Mouse (Mus musculus) layer of hippocampus, adult 18-20 months (tissue): ENCODE results near the gene Pitpna. TPM values are rescaled to one million over a fixed set of nuclear protein-coding genes. Genes with fewer than 3 reads are reported as not detected.

Experiments used
- DNase-seq, 2 experiments: peaks; one replicate each; pipeline ENCODE4 v3.0.0; 2022; ENCODE audit warnings: low spot score in 2 of 2
- total RNA-seq, 2 experiments: library from RNA; stranded (reverse); gene quantifications; 2 replicates each; pipeline ENCODE4 v1.2.3; 2021

Gene Pitpna
- total RNA-seq, 2 experiments from 2014 or later, result 279 to 288 TPM

DNA sequence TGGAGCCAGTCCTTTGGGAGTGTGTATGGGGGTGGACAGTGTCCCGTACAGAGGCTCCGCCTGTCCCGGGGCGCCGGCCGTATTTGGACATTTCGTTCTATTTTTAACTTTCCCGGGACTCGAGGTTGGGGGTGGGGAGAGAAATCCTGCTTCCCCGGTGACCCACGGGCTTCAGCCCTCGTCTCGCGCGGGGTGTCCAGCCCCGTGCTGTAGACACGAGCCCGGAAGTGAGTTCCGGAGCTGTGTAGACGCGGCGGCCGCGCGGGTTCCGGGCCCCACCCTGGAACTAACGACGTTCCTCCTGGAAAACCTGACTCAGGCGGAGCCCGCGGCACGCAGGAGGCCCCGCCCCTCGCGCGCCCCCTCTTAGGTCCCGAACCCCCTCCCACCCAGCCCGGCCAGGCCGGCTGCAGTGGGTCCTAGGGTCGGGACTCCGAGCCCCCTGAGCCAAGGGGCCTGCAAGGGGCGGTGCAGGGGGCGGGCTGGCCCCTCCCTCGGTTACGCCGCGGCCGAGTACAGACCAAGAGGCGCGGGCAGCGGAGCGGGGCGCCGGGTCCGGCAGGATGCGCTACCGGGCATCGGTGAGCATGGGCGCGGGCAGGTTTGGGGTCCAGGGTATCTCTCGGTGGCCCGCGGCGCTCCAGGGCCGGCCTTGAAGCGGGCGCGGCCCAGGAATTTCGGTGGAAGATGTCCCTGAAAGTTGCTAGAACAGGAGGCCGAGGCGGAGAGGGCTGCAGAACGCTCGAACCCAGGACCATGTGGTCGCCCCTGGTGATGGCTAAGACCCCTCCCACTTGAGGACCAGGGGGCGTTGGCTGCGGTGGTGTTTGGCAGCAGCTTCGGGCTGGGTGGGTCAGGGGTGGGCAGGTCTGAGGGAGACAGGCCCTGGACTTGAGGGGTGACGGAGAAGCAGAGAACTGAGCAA is 68.0 kb downstream of the Pitpna start:
- peak in 1 of 2 experiments; percentile 46 for DNase-seq

DNA sequence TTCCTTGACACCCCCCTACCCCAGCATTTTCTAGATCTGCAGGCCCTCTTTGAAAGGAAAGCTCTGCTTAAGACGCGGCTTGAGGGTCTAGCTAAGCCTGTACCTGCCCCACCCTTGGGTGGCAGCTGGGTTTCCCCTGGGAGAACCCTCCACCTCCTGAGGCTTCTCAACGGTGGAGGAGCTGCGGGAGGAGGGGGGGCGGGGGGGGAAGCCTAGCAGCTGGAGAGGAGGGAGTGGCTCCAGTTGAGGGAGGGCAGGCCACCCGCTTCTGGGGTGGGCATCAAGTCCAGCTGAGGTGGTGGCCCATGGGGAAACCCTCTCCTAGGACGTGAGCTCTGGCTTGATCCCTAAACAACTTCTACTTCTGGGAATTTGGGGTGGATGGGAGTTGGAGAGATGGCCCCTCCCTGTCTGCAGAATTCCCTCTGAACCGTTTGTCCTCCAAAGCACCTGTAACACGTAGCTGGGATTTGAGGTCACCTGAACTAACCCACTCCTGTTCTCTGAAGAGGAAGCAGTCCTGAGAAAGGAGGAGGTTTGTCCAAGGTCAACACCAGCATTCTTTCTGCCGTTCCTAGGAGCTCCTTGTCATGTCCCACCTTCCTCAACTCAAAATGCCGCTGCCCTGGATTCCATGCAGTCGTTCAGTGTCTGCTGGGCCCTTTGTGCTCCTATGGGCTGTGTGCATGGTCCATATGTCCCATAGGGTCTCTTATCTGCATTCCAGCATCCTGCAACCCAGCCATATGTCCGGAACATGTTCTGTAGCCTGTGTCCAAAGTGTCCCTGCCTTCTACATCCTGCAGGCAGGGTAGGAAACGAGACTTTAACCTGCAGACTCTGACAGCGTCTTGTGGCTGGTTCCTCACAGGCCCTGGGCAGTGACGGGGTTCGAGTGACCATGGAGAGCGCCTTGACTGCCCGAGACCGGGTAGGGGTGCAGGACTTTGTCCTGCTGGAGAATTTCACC is 69.0 kb downstream of the Pitpna start:
- DNase-seq, result no peak

DNA sequence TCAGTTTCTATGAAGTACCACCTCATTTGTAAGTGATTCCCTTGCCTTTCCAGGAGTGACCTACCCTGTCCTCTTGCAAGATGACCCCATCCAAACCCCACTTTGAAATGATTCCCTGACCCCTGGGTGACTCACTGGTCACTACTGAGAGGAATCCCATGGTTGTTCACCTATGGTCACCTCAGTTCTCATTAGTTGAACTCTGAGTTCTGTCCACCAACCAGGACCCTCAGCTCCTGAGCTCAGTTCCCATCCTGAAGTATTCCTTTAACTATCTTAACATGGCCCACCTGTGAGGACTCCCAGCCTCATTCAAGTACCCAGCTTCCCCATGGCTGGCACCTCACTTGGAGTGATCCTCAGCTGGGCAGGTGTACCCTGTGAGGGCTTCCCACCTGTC is 69.9 kb downstream of the Pitpna start:
- no peak for DNase-seq

DNA sequence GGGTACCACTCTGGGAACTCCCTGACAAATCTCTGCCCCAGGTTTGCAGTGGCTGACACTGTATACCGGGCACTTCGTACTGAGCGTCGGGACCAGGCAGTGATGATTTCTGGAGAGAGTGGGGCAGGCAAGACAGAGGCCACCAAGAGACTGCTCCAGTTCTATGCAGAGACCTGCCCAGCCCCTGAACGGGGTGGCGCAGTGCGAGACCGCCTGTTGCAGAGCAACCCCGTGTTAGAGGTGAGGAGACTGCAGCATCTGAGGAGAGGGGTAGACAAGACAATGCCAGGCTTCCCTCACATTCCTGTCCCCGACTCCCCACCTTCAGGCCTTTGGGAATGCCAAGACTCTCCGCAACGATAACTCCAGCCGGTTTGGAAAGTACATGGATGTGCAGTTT is 70.4 kb downstream of the Pitpna start:
- DNase-seq, result no peak

DNA sequence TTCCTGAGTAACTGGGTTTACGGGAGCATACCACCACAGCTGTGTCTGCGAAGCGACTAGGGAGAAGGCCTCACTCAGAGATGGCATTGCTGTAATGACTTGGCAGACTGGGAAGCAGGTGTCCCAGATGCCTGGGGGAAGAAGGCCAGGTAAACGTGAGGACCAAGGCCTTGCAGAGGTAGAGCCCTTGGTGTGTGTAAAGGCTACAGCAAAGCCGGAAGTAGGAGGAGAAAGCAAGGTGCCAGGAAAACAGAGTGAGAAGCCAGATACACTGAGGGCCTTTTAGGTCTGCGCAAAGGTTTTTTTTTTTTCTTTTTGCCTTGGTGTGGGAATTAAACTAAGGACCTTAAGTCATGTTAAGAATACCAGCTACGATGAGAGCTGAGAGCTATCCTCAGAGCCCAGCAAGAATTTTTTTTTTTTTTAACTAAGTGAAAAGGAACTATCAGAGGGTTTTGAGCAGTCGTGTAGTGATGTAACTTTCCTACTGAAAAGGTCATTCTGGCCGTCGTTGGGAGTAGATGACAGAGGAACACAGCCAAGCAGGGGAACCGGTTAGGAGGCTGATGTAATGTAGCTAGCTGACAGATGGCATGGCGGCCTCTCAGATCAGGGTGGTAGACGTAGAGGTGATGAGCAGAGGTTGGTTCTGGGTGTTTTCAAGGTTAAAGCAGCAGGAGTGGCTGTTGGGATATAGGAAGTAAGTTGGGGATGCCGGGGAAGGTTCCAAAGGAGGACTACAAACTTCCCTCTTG is 71.3 kb downstream of the Pitpna start:
- DNase-seq, result no peak

DNA sequence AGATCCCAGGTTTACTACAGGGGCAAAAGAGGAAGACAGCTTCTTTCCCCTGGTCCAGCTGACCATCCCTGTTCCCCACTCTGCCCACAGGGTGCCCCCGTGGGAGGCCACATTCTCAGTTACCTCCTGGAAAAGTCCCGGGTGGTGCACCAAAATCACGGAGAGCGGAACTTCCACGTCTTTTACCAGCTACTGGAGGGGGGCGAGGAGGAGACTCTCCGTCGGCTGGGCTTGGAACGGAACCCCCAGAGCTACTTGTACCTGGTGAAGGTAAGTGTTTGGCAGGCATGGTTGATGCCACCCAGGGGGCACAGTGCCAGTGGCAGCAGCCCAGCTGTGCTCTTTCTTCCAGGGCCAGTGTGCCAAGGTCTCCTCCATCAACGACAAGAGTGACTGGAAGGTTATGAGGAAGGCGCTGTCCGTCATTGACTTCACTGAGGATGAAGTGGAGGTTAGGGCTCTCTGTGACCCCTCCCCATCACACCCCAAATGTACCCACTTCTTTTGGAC is 72.2 kb downstream of the Pitpna start:
- no peak for DNase-seq

DNA sequence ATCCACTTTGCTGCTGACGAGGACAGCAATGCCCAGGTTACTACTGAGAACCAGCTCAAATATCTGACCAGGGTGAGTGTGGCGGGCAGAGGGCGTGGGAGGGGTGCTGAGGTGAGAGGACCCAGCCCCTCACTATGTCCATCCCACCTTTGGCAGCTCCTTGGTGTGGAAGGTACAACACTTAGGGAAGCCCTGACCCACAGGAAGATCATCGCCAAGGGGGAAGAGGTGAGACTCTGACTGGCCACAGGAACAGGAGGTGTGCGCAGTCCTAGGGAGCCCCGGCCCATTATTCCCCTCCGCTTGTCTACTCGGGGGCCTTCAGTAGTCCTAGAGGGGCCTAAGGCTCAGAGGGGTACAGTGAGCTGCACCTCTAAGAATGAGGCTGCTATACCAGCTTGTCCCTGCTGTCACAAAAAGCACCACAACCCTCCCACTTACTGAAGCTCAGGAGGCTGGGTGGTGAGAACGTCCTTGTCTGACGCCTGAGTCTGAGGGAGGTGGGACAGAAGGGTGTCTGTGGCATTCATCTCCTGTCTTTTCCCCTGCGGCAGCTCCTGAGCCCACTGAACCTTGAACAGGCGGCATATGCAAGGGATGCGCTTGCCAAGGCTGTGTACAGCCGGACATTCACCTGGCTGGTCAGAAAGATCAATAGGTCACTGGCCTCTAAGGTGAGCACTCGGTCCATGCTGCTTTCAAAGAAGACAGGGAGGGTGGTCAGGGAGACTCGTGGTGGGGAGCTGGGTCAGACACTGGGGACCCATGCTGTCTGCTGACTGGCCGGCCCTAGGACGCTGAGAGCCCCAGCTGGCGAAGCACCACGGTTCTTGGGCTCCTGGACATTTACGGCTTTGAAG is 73.3 kb downstream of the Pitpna start:
- no peak for DNase-seq

DNA sequence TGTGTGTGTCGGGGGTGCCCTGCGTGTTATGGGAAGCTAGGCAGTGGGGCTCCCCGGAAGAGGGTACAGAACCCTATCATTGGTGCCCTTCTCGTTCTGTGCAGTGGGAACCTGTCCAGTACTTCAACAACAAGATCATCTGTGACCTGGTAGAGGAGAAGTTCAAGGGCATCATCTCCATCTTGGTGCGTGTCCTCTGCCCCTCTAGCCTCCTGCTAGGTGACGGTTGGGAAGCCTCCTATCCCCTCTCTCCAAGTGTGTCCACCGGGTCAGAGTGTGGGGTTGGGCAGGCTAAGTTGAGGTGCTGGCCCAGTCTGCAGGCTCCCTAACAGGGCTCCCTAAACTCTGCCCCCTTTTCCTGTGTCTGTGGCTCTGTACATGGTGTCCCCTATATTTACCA is 74.2 kb downstream of the Pitpna start:
- DNase-seq, result no peak

DNA sequence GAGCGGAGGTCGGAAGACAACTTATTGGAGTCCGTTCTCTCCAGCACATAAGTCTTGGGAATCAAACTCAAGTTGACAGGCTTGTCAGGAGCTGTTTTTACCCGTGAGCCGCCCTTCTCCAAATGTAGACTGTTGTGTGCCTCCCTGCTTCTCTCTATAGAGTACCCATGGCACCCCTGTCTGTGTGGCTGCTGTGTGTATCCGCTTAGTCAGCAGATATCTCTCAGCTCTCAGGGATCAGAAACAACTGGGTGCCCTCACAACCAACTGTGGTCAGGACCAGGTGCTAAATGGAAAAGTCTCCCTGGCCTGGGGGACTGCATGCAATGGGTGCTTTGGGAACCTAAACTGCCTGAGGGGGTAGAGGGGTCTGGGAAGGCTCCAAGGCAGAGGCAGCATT is 78.4 kb downstream of the Pitpna start:
- no peak for DNase-seq

DNA sequence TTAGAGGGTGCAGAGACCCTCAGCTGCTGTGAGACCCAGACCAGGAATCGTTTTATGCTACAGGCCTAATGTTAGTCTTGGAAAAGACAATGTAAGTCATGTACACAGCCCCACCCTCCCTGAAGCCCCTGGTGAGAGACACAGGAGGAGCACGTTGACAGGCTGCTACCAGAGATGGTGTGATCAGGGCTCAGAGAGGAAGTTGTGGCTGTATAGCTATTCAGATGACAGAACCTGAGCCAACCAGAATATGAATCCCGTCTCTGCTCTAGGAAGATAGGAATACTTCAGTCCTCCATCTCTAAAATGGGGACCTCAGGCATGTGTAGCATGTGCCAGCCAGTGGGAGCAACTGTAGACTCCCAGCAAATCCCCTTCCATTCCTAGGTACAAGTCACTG is 80.7 kb downstream of the Pitpna start:
- DNase-seq, result no peak

DNA sequence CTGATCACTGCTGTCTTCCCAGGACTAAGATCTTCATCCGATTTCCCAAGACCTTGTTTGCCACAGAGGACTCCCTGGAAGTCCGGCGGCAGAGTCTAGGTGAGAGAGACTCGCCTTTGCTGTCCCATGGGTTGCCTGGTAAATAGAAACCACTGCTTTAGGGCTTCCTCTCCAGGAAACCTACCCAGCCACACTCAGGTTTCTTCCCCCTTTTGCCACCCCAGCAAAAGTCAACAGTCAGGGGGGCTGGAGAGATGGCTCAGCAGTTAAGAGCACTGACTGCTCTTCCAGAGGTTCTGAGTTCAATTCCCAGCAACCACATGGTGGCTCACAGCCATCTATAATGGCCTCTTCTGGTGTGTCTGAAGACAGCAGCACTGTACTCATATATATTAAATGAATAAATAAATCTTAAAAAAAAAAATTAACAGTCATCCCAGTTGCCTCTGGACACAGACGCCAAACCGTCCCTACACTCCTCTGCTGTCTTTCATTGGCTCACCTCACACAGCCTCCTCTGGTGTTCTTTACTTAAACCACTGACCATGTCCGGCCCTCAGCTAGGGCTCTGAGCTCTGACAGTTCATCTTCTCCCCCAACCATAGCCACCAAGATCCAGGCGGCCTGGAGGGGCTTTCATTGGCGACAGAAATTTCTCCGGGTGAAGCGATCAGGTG is 81.4 kb downstream of the Pitpna start:
- no peak for DNase-seq

DNA sequence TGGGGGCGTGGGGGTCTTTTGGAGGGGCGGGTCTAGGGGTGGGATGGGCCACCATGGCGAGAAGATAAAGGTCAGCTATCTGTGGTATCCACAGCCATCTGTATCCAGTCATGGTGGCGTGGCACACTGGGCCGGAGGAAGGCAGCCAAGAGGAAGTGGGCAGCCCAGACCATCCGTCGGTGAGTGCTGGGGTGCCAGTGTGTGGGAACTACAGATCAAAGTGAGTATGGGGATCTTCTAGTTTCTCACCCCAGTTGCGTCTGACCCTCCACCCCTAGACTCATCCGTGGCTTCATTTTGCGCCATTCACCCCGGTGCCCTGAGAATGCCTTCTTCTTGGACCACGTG is 81.9 kb downstream of the Pitpna start:
- no peak for DNase-seq

DNA sequence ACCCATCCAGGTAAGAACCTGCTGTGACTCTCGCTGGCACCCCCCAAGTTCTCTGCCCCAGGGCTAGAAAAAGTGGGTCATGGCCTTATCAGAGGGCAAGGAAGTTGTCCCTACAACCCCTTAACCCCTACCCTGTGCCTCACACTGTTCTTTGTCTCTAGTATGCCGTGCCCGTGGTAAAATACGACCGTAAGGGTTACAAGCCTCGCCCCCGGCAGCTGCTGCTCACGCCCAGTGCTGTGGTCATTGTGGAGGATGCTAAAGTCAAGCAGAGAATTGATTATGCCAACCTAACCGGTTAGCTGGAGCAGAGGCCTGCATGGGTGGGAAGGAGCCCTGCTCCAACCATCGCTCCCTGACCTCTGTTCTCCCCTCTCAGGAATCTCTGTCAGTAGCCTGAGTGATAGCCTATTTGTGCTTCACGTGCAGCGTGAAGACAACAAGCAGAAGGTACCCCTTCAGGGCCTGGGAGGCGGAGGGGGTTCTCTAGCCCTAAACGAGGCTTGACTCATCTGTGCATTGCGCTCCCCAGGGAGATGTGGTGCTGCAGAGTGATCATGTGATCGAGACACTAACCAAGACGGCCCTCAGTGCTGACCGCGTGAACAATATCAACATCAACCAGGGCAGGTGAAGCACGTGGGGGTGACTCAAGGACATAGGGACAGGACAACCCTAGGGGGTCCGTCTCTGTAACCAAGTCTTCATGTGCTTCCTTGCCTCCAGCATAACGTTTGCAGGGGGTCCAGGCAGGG is 83.7 kb downstream of the Pitpna start:
- no peak for DNase-seq

DNA sequence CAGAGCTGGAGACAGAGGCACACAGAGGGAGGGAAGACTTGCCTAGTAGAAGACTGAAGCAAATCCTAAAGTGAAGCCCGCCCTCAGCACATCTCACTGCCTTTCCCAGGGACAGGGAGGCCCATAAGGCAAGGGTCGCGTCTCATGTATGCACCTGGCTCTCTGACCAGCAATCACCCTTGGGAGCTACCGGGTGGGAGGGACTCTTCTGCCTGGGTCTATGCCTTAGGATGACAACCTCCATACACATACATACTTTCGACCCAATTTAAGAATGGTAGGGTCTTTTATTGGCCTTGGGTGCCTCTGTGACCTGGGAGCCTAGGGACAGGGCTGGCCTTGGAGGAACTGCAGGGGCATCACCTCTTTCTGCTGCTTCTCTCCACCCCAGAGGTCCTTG is 85.5 kb downstream of the Pitpna start:
- DNase-seq, result no peak

DNA sequence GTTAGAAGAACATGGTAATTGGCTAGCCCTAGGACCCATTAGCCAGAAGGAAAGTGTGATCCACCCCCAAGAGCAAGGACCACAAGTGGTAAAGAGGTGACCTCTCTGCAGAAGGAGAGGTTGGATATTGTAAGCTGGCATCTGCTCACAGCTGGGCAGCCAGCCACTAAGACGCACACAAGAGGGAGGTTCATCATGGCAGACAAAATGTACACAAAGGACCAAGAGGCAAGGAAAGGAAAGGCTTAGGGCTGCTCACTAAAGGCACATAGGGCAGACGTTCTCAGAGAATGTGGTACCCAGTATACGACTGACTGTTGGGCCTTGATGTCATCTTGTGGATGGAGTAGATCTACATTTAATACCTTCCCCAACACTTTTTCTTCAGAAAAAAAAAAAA is 87.0 kb downstream of the Pitpna start:
- DNase-seq, result no peak

DNA sequence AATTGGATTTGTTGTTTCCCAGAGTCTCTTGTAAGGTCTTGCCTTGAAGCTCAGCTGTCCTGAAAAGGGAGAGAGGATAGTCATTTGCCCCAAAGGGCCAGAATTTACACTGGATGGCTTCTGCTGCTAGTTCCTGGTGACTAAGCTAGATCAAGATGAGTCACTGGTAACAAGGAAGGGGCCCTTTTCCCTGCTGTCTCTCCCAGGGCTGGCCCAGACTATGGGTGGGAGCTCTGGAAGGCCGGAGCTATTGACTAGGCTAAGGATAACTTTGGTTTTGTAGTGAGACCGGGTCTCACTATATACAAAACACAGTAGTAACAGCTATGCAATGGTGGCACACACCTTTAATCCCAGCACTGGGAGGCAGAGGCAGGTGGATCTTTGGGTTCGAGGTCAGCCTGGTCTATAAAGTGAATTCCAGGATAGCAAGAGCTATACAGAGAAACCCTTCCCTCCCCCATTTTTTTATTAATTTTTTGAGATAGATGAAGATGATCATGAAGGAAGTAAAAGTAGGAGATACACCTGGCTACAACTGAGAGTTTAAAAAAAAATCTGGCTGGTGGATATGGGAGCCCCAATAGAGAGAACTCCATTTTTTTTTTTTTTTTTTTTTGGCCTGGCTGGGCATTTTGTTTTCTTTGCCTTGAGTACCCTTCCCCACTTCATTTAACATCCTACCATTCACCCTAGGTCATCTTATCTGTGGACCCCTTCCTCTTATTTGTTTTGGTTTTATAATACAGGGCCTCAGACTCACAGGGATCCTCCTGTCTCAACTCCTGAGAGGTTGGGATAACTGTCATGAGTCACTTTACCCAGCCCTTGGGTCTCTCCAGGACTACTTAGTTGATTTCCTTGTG is 90.2 kb downstream of the Pitpna start:
- DNase-seq, result no peak
